ENCODE assay signal across 32 mouse cellular contexts in the genomic region with DNA sequence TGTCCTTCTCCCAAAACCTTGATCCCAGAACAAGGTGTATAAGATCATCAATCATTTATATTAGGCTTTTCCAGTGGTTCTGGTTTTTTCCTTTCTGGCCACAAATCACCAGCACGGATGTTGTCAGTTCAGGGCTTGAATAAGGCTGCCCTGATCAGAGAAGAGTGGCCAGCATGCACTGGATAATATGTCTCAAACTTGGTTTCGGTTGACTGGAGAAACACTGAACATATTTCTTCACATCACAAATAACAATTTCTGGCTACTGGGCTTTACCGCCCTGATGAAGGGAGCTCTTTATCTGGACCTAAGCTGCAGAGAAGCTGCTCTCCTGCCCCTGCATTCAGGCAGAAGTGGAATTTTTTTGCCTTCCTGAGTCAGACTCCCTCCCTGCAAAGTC.
DNase-seq lines count a peak whose midpoint lies in the region; ATAC-seq lines count a peak whose summit lies in the region.
"Had no signal": no experiment of that assay in that cellular context is flagged by ENCODE, and none has a peak within 500 bp of the region (broad histone marks: within the 10 kb centered on the region; RNA-seq: fewer than 3 reads in every experiment).

No protein-coding gene starts in this region.

- no peaks in the 10 kb centered on the region for H3K9me3 ChIP-seq in kidney, embryonic 14.5 days (ENCODE audit: control insufficient read depth, low read length)
- no peaks in the 10 kb centered on the region for H3K9me3 ChIP-seq in heart, embryonic 11.5 days (replicated peaks; ENCODE audit: control insufficient read depth, low read length)
- H3K9me3 ChIP-seq: forebrain, embryonic 12.5 days; heart, embryonic 12.5 days; limb, embryonic 13.5 days; lung, embryonic 15.5 days; midbrain, embryonic 13.5 days; neural tube, embryonic 13.5 days had no signal

- peak; percentile 18 for DNase-seq in adrenal gland, adult 2 months
- no peak for DNase-seq in adrenal gland, postnatal 4 days (ENCODE audit: low spot score in 2 of 2)
- DNase-seq in kidney, adult 18-20 months = no peak
- DNase-seq in Muller cell, postnatal 12 days (ENCODE audit: inconsistent ontology term) = peak; percentile 80
- peak; percentile 29 for DNase-seq in retina, embryonic 14.5 days (ENCODE audit: low spot score)
- DNase-seq: cerebellum, adult 18-20 months; cerebellum, postnatal 10 days; gastrocnemius, adult 2 months; gastrocnemius, postnatal 36 days; heart, adult 18-20 months; kidney, postnatal 14 days; lung, postnatal 36 days; right cerebral cortex, adult 18-20 months; right cerebral cortex, postnatal 4 days; thymus, adult 18-20 months; thymus, postnatal 25 days had no signal

- H3K4me1 ChIP-seq in kidney, embryonic 14.5 days (ENCODE audit: control insufficient read depth, insufficient read depth, low read length) = no peaks in the 10 kb centered on the region
- H3K4me1 ChIP-seq in heart, embryonic 11.5 days (ENCODE audit: control insufficient read depth, insufficient read depth, low read length) = no peaks in the 10 kb centered on the region
- H3K4me1 ChIP-seq: forebrain, embryonic 12.5 days; heart, embryonic 12.5 days; limb, embryonic 13.5 days; lung, embryonic 15.5 days; megakaryocyte, embryonic 14.5 days; midbrain, embryonic 13.5 days; neural tube, embryonic 13.5 days had no signal

- ATAC-seq in kidney, embryonic 14.5 days (ENCODE audit: low FRiP score, low TSS enrichment) = peak; percentile 46; the same call in 1 of the 2 replicates
- ATAC-seq in heart, embryonic 11.5 days (replicated peaks; ENCODE audit: insufficient number of reproducible peaks, low FRiP score, low TSS enrichment) = no peak
- ATAC-seq: intestine, postnatal 0 days; Patski had no signal

- no peaks in the 10 kb centered on the region for H3K27me3 ChIP-seq in kidney, embryonic 14.5 days (ENCODE audit: control insufficient read depth, insufficient read depth, low read length)
- H3K27me3 ChIP-seq in heart, embryonic 11.5 days (ENCODE audit: control insufficient read depth, insufficient read depth, low read length) = no peaks in the 10 kb centered on the region
- H3K27me3 ChIP-seq: forebrain, embryonic 12.5 days; heart, embryonic 12.5 days; limb, embryonic 13.5 days; lung, embryonic 15.5 days; megakaryocyte, embryonic 14.5 days; midbrain, embryonic 13.5 days; neural tube, embryonic 13.5 days had no signal

- H3K9ac ChIP-seq in kidney, embryonic 14.5 days (ENCODE audit: low read depth, low read length) = no peak overlapping the region
- no peak overlapping the region for H3K9ac ChIP-seq in heart, embryonic 11.5 days (ENCODE audit: low read depth, low read length)
- H3K9ac ChIP-seq: forebrain, embryonic 12.5 days; heart, embryonic 12.5 days; hindbrain, embryonic 14.5 days; limb, embryonic 13.5 days; lung, embryonic 15.5 days; midbrain, embryonic 13.5 days; neural tube, embryonic 13.5 days had no signal

- H3K36me3 ChIP-seq in kidney, embryonic 14.5 days (ENCODE audit: control insufficient read depth, insufficient read depth, low read length) = no peaks in the 10 kb centered on the region
- no peaks in the 10 kb centered on the region for H3K36me3 ChIP-seq in heart, embryonic 11.5 days (ENCODE audit: control insufficient read depth, insufficient read depth, low read length)
- H3K36me3 ChIP-seq: forebrain, embryonic 12.5 days; G1E; heart, embryonic 12.5 days; limb, embryonic 13.5 days; lung, embryonic 15.5 days; midbrain, embryonic 13.5 days; neural tube, embryonic 13.5 days had no signal

- WGBS in kidney, embryonic 14.5 days = 34% methylated on average over 3 of the region's 3 CpGs
- 76% methylated on average over 3 of the region's 3 CpGs for WGBS in heart, embryonic 11.5 days (ENCODE audit: insufficient replicate concordance)

- no peak overlapping the region for H3K4me2 ChIP-seq in kidney, embryonic 14.5 days (replicated peaks; ENCODE audit: low read depth, low read length)
- H3K4me2 ChIP-seq in heart, embryonic 11.5 days = no peak overlapping the region
- H3K4me2 ChIP-seq: forebrain, embryonic 12.5 days; heart, embryonic 12.5 days; hindbrain, embryonic 14.5 days; limb, embryonic 13.5 days; liver, embryonic 11.5 days; lung, embryonic 15.5 days; midbrain, embryonic 13.5 days; neural tube, embryonic 13.5 days had no signal

- H3K27ac ChIP-seq in kidney, embryonic 14.5 days (ENCODE audit: low read depth, low read length) = no peak overlapping the region
- no peak overlapping the region for H3K27ac ChIP-seq in heart, embryonic 11.5 days (ENCODE audit: low read depth, low read length)
- H3K27ac ChIP-seq: forebrain, embryonic 12.5 days; gastrocnemius, adult 2 months; hindbrain, embryonic 14.5 days; limb, embryonic 13.5 days; lung, embryonic 15.5 days; midbrain, embryonic 13.5 days; neural tube, embryonic 13.5 days; stomach, postnatal 0 days had no signal

- H3K4me3 ChIP-seq in kidney, embryonic 14.5 days (ENCODE audit: low read length) = no peak overlapping the region
- no peak overlapping the region for H3K4me3 ChIP-seq in heart, embryonic 11.5 days (ENCODE audit: low read depth, low read length)
- H3K4me3 ChIP-seq: erythroblast, embryonic 14.5 days; forebrain, embryonic 12.5 days; gastrocnemius, adult 2 months; heart, embryonic 12.5 days; limb, embryonic 13.5 days; lung, embryonic 15.5 days; megakaryocyte, embryonic 14.5 days; midbrain, embryonic 13.5 days; neural tube, embryonic 13.5 days had no signal

Comparison
In these comparisons a context has a peak if more than half of its experiments do, and no peak if none do; other contexts are left out.
1. DNase-seq: peak in adrenal gland, adult 2 months (single experiment), Muller cell, postnatal 12 days (single experiment) and retina, embryonic 14.5 days (single experiment); none in adrenal gland, postnatal 4 days (0 of 2) and kidney, adult 18-20 months (single experiment).